Mouse (Mus musculus) ZHBTc4 (cell line): ENCODE data around the gene Rassf10.
"Not testable (repeated sequence)": the region's sequence is repeated elsewhere in the genome, so short reads cannot be mapped to it uniquely, and the experiment has no call there.

Source experiments
- DNase-seq: peaks from one replicate; pipeline ENCODE4 v3.0.0-alpha.2; 2011; ENCODE audit warnings: low read depth, low spot score

Gene Rassf10

GRCm38 (mm10) chr7:112953777-112954291 lies at the start of gene Rassf10:
Rassf10 (plus strand) TSS chr7:112953962.
- DNase-seq, result peak; percentile 93

DNA sequence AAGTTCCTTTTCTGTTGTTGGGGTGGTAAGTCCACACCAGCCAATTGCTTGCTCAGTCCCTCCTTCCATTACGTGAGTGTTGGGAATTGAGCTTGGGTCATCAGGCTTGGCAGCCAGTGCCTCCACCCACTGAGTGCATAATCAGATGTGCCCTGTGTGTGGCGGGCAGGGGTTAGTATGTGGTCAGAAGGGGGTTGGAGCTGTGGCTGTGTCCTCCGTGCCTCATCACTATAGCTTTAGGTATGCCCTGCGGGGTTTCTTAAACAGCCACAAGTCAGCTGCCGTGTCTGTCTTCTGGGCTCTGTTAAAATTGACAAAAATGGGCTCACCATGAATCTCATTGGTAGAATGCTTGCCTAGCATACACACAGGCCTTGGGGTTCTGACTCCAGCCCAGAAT lies 46.9 kb upstream of the Rassf10 start:
- DNase-seq, result no peak

DNA sequence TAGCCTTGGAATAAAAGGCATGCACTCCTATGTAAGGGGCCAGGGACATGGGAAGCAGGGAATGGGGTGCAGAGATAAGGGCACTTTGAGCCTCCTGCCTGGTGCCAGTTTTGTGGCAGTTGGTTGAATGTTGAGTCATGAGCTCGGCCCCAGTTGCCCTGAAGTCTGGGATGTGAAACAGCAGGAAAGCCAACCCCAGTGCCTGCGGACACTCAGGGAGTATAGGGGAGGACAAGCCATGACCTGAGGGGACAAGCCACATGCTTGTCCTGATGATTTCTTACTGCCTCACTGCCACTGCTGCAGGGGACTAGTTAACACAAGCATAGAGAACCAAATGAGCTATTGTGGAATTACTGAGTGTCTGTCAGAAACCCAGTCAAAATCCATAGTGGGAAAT lies 46.3 kb upstream of the Rassf10 start:
- DNase-seq, result no peak

DNA sequence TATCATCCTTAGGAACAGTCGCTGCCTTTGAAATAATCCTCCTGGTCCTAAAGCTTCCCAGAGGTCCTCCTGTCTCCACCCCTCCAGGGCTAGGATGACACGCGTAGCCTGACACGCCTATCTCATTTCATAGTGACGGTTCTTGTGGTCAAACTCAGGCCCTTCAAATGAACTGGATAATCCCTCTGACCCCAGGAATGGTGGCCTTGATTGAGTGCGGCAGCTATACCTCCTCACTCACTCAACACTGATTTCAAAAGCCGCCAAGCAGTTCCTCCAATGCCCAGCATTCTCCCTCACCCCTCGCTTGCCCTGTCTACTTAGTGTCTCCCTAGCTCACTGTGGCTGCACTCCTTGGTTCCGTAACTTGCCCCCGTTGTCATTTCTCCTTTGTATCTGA lies 44.6 kb upstream of the Rassf10 start:
- DNase-seq, result no peak

DNA sequence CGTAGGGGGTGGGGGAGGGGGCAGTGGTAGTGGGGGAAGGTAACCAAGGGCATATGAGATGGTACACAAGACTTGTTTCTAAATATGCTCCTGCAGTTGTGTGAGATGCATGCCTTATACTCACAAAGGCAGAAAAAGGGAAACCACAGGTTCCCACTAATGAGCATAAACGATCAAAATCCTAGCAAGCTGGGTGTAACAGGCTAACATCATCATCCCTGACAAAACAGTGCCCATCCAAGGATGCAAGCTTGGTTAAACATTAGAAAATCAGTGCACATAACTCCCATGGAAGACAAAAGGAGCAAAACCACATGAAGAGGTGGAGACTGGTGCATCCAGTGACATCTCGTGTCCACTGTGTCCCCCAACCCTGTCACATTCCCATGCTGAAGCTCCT lies 40.8 kb upstream of the Rassf10 start:
- no peak for DNase-seq

DNA sequence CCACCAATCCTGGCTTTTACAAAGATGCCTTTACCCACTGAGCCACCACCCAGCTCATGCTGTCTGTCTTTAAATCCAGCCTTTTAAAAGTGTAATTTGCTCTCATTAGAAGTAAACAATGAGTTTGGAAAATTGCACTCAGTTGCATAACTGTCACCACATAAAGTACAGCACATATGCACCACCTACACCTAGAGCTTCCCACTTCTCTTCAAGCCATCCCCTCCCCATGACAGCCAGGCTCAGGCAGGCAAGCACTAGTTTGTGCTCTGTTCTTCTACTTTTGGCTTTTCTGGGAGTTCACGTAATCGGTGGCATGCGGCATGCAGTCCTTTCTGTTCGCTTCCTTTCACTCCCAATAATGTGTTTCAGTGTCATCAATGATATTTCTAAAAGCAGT lies 38.2 kb upstream of the Rassf10 start:
- DNase-seq, result no peak

DNA sequence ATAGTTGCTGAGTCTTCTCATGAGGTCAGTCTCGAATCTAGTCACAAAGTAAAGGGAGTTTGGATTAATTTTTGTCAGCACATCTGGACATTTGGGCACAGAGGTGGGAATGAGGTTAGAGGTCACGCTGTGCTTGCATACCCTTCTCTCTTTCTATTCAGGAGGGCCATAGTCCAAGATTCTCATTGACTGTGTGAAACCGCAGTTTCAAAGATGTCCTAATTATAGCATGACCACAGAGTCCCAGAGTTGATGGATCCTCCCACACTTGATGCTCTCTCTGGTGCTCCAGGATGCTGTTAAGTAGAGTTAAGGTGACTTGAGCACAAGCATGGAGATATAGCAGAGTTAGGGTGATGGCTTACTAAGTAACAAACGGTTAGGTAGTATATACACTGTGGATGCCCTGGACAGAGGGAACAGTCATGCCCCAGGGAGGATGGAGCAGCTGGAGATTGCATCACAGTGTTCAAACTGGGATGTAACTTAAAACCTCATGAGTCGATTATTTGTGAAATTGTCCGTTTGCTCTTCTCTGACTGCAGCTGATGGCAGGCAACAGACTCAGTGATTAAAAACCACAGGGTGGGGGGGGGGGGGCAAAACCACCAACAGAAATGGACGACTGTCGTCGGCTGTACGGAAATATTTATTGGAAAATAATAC lies 36.0 kb upstream of the Rassf10 start:
- no peak for DNase-seq

DNA sequence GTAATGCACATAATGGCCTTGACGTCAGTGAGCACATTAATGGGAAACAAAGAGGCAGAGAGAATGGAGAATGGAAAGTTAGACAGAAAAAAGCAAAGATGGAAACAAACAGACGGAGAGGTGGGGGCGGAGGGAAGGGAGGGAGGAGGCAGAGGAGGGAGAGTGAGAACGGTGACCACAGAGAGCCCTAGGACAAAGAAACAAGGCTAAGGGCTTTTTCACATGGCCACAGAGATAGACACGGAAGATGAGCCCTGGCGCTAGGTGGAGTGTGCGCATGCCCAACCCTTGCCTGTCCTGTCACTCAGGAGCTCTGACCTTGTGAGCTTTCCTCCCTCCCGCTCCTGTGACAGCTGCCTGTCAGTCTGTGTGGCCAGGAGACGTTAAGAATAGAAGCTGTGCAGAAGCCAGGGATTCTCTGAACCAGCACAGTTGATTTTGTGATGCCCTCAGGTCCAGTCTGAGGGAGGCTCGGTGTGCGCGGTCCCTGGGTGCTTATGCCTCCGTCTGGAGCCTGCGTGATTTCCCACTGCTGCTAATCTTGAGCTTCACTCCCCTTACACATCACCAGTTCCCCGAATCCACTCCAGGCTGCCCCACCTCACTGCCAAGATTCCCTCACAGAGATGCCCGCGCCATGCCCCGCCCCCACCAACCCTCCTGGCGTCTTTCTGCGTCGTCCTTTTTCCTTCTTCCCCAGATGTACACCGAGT lies 35.3 kb upstream of the Rassf10 start:
- peak; percentile 56 for DNase-seq

DNA sequence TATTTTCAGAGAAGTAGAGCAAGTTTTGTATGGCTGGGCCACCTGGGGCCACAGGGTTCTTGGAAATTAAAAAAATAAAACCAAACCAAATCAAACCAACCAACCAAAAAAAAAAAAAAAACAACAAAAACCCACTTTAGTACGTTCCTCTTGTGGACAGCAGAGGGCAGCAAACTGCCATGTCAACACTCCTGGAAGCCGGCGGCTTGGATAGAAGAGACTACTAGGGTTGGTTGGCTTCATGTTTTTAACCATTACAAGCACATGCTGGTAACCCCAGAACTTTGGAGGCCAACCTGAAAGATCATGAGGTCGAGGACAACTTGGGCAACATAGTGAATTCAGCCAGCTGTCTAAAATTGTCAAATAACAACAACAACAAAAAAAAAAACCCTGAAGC lies 33.9 kb upstream of the Rassf10 start:
- DNase-seq, result peak; percentile 75

- no peak for DNase-seq
Observed at GRCm38 (mm10) chr7:112922801-112923200, 31.0 kb upstream of the Rassf10 start.

- no peak for DNase-seq
Observed at GRCm38 (mm10) chr7:112923712-112924111, 30.1 kb upstream of the Rassf10 start.

DNA sequence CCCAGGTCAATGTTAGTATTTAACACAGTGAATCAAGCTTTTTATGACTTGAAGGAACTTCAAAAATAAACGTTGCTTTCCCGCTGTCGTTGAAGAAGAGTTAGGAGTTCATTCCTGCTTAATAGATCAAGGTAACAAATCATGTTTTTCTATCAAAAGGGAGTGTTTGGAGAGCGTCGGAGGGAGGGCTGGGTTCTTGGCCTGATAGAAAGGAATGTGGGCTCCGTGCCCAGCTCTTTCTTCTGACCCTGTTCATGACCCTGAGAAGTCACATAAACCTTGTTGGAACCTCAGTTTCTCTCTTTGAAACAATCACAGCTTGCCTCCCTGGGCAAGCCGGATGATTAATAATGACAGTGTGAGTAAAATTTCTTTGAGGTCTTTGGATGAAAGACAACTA lies 23.1 kb upstream of the Rassf10 start:
- no peak for DNase-seq

DNA sequence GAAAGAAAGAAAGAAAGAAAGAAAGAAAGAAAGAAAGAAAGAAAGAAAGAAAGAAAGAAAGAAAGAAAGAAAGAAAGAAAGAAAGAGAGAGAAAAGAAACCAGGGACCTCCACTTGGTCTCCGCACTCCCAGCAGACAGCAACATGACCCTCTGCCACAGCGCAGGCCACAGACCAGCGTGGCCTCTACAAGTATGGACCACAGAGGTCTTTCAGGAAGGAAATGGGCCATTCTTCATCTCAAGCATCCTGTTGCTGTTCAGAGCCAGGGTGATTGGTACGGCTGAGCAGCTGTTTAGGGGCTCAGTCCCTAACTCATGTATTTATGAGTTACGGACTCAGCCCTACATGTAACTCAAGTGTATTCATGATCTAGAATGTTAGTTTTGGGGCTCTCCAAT lies 17.9 kb upstream of the Rassf10 start:
- DNase-seq, result not testable (repeated sequence)

- DNase-seq, result no peak
Observed at GRCm38 (mm10) chr7:112937089-112937488, 16.7 kb upstream of the Rassf10 start.

DNA sequence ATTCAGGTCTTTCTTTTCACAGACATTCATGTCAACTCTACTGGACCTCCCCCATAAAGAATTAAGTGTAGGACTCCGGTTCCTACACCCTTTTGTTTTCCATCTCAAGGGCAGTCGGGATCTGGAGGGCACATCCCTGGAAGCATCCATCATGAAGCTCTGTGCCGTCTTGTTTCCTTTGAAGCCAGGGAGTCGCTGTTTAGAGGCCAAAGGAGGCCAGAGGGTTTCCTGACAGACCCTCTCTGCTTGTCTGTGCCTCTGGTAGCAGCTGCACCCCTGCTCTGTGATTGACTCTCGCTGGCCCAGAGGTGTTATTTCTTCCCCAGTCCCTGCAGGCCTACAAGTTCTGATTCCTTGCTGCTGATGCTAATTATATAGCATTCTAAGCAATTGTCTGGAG lies 14.8 kb upstream of the Rassf10 start:
- DNase-seq, result no peak

- no peak for DNase-seq
Observed at GRCm38 (mm10) chr7:112942567-112942966, 11.2 kb upstream of the Rassf10 start.

- DNase-seq, result no peak
Observed at GRCm38 (mm10) chr7:112943056-112943455, 10.7 kb upstream of the Rassf10 start.

DNA sequence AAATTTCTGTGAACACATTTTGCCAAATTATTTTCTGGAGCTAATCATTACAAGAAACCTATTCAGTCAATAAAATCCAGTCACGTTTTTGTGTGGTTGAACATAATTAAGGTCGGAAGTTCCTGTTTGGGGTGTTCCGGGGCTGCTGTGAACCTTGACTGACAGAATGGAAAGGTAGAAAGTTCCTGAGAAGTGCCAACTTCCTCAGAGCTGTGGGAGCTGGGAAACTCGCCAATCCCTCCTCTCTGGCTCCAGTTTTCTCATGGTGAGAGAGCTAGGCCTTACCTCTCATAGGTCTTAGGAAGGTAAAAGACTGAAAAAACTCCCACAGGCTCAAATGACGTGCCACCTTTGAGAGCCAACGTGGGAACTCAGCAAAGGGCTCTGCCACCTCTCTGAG lies 7.1 kb upstream of the Rassf10 start:
- no peak for DNase-seq

DNA sequence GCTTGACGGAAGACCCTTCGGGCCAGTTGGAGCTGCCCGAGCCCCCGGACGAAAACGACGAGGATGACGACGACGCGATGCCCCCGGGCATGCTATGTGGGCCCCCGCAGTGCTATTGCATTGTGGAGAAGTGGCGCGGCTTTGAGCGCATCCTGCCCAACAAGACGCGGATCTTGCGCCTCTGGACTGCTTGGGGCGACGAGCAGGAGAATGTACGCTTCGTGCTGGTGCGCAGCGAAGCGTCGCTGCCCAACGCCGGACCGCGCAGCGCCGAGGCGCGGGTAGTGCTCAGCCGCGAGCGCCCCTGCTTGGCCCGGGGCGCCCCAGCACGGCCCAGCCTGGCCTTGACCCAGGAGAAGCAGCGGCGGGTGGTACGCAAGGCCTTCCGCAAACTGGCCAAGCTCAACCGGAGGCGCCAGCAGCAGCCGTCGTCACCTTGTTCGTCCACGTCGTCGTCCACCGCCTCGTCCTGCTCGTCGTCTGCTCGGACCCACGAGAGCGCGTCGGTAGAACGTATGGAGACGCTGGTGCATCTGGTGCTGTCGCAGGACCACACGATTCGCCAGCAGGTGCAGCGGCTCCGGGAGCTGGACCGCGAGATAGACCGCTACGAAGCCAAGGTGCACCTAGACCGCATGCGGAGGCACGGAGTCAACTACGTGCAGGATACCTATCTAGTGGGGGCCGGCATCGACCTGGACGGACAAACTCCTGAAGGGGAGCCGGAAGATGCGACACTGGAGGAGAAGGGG lies 765 bp downstream of the Rassf10 start:
- peak; percentile 60 for DNase-seq

DNA sequence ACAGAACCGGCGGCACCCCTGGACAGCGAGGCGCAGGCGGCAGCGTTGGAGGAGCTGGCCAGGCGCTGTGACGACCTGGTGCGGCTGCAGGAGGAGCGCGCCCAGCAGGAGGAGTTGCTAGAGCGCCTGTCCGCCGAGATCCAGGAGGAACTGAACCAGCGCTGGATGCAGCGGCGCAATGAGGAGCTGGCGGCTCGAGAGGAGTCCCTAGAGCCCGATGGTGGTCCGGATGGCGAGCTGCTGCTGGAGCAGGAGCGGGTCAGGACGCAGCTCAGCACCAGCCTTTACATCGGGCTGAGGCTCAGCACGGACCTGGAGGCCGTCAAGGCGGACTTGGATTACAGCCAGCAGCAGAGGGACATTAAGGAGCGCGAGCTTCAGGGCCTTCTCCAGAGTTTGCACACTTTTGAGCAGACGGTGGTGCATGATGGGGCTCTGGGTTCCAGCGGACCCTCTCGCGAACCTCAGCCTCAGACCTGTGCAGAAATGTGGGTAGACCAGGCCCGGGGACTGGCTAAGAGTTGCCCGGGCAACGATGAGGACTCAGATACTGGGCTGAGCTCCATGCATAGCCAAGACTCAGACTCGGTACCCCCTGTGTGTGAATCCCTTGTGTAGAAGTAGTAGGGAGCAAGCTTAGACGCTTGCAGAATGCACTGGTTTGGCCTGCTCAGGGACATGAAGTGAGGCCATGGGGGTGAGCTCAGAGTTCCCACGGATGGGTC lies 1.5 kb downstream of the Rassf10 start:
- DNase-seq, result peak; percentile 73

DNA sequence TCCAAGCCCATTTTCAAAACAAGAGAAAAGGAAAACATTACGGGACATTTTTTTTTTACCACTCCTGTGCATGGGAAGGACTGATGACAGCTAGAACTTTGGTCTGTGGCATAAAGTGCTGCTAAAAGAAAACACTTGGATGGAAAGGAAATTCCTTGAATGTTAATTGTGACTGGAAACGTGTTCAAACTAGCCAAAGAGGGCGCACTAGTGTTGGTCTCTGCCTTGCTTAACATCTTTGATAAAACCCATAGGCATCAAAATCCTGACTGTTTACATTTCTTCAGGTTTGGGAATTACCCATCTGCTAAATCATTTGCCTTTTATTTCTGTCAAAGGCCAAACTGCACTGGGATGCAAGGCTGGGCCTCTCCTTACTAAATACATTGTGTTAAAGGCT lies 2.2 kb downstream of the Rassf10 start:
- no peak for DNase-seq

DNA sequence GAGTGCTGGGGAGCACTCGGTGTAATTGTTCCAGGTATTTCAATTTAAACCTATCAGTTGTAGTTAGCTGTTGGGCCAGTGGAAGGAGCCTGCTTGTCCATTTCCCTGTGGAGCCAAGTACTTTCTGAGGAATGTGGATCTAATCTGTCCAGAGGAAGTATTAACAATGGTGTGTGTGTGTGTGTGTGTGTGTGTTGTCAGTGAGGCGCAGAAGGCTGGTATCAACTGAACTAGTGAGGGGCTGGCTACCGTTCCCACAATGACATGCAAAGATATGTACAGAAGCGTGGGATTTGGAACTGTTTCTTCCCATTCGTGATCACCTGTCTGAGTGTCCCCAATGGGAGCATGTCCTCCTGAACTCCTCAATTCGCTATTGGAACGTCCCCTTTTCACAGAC lies 3.2 kb downstream of the Rassf10 start:
- DNase-seq, result no peak
